Mouse (Mus musculus): ENCODE measurements around the gene Fstl3. TPM values are rescaled to one million over a fixed set of nuclear protein-coding genes. Genes with fewer than 3 reads are reported as not detected.

Gene Fstl3
- 1.5 TPM in 2 replicates for polyA plus RNA-seq (2014; fragmentation: Nextera tagmentation; extraction: Ambion mirVana)

DNA sequence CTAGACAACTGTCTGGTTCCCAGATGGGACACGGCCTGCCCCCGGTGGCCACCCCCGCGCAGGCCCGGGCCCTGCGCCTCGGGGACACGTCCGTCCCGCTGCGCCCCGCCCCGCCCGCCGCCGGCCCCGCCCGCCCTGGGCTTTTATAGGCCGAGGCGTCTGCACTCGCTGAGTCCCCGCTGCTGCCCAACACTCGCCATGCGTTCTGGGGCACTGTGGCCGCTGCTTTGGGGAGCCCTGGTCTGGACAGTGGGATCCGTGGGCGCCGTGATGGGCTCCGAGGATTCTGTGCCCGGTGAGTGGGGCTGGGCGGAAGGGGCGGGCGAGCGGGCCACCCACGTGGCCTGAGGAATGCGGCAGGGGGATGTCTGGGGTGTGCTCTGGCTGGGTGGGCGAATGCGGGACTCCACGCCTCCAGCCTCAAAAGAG lies at the start of gene Fstl3:
Fstl3 (plus strand) TSS at position 170 of the 429 bp plus-strand sequence.
- Histone ChIP-seq H3K4me2 (replicated peaks; ENCODE audit: low read depth, low read length) (peak within 1 kb of the TSS; percentile 42), H3K9me3 (ENCODE audit: control insufficient read depth, low read length) (no peaks in the 10 kb centered on the region), H3K4me3 (ENCODE audit: low read depth, low read length) (peak within 1 kb of the TSS; percentile 22), H3K27ac (ENCODE audit: low read depth, low read length) (no peak within 1 kb of the TSS), H3K36me3 (ENCODE audit: control insufficient read depth, insufficient read depth, low read length) (no peaks in the 10 kb centered on the region), H3K27me3 (ENCODE audit: control insufficient read depth, insufficient read depth, low read length) (peaks cover 47% of the 10 kb centered on the region), H3K9ac (ENCODE audit: low read depth, low read length) (peak within 1 kb of the TSS; percentile 45), H3K4me1 (replicated peaks; ENCODE audit: control insufficient read depth, insufficient read depth, low read length) (peaks cover 13% of the 10 kb centered on the region; the same call in 1 of the 2 replicates)
- no peak for ATAC-seq (ENCODE audit: low FRiP score)
- 2% methylated on average over 38 of the region's 39 CpGs for WGBS
- DNase-seq (ENCODE audit: low spot score): no peak

DNA sequence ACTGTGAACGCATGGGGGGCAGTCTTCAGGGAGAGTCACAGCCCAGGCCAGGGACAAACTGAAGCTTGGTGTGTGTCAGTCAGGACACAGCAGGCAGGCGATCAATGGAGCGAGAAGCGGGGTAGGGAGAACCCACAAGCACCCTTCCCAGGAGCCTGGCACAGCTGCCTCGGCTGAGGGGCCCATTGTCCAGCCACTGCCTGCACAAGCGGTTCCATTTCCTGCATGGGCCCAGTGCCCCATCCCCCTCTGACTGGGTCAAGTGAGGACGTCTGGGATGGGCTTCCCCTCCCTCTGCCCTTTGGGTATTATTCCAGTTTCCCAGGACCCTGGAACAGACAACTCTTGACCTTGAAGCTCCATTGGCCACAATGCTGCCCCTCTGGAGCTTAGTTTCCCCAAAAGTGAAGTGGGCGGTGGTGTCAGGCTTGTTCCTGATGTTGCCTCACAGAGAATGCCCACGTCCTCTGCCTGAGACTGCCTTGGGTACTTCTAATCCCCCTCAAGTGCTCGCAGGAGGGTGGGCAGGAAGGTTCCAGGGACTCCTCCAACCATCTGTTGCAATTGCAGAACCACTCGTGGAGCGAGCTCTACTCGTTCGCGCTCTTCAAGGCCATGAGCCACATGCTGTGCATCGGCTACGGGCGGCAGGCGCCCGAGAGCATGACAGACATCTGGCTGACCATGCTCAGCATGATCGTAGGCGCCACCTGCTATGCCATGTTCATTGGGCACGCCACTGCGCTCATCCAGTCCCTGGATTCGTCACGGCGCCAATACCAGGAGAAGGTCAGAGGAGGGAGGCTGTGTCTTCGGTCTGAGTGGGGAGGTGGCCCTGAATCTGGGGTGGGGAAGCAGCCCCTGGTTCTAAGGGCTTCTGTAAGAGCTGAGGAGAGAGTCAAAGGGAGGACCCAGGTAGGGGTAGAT lies 48.5 kb upstream of the Fstl3 start:
- Histone ChIP-seq H3K9ac (ENCODE audit: low read depth, low read length) (no peak overlapping the region), H3K4me1 (replicated peaks; ENCODE audit: control insufficient read depth, insufficient read depth, low read length) (no peaks in the 10 kb centered on the region), H3K4me2 (replicated peaks; ENCODE audit: low read depth, low read length) (no peak overlapping the region), H3K27me3 (ENCODE audit: control insufficient read depth, insufficient read depth, low read length) (no peaks in the 10 kb centered on the region), H3K9me3 (ENCODE audit: control insufficient read depth, low read length) (no peaks in the 10 kb centered on the region), H3K4me3 (ENCODE audit: low read depth, low read length) (no peak overlapping the region), H3K36me3 (ENCODE audit: control insufficient read depth, insufficient read depth, low read length) (no peaks in the 10 kb centered on the region), H3K27ac (ENCODE audit: low read depth, low read length) (no peak overlapping the region)
- WGBS: 75% methylated on average over 28 of the region's 28 CpGs
- DNase-seq (ENCODE audit: low spot score) (no peak), ATAC-seq (ENCODE audit: low FRiP score) (no peak)

DNA sequence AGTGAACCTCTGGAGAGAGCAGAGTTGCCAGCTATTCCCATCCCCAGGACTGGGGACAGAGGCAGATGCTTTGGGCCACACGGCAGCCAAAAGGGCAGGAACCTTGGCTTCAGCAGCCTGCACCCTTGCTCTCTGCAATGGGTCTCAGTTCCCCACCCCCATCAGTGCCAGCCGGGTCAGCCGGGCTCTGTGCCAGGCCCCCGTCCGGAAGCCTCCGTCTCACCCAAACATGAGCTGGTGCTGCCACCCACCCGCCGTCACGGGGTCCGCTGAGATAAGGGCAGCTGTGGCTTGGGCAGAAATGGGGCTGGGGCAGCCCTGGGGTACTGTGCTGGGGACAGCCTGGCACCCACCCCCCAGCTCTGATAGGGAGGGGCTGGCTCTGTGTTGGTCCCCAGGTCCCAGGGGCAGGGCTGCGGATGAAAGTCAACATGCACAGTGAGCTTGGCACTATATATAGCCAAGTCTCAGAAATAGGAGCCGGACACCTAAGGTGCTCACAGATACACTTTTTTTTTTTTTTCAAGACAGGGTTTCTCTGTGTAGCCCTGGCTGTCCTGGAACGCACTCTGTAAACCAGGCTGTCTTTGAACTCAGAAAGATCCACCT lies 47.6 kb upstream of the Fstl3 start:
- Histone ChIP-seq H3K4me1 (replicated peaks; ENCODE audit: control insufficient read depth, insufficient read depth, low read length) (no peaks in the 10 kb centered on the region), H3K27ac (ENCODE audit: low read depth, low read length) (no peak overlapping the region), H3K27me3 (ENCODE audit: control insufficient read depth, insufficient read depth, low read length) (no peaks in the 10 kb centered on the region), H3K36me3 (ENCODE audit: control insufficient read depth, insufficient read depth, low read length) (peaks cover 2% of the 10 kb centered on the region; the same call in 1 of the 2 replicates), H3K9ac (ENCODE audit: low read depth, low read length) (no peak overlapping the region), H3K9me3 (ENCODE audit: control insufficient read depth, low read length) (no peaks in the 10 kb centered on the region), H3K4me3 (ENCODE audit: low read depth, low read length) (no peak overlapping the region), H3K4me2 (replicated peaks; ENCODE audit: low read depth, low read length) (no peak overlapping the region)
- ATAC-seq (ENCODE audit: low FRiP score): no peak
- no peak for DNase-seq (ENCODE audit: low spot score)
- WGBS: 91% methylated on average over 13 of the region's 13 CpGs

DNA sequence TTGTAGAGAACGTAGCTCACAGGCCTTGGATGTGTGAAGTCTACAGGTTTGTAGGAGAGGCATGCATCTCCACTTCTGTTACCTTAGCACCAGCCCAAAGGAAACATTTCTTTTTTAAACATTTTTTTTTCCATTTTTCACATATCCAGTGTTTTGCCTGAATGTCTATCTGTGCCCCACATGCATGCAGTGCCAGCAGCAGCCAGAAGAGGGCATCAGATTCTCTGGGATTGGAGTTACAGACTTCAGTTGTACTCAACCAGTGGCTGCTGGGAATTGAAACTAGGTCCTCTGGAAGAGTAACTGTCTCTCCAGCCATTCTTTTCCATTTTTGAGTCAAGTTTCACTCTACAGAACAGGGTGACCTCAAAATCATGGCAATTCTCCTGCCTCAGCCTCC lies 44.6 kb upstream of the Fstl3 start:
- Histone ChIP-seq H3K27me3 (ENCODE audit: control insufficient read depth, insufficient read depth, low read length) (peaks cover 7% of the 10 kb centered on the region), H3K4me2 (replicated peaks; ENCODE audit: low read depth, low read length) (no peak overlapping the region), H3K4me1 (replicated peaks; ENCODE audit: control insufficient read depth, insufficient read depth, low read length) (no peaks in the 10 kb centered on the region), H3K9ac (ENCODE audit: low read depth, low read length) (no peak overlapping the region), H3K36me3 (ENCODE audit: control insufficient read depth, insufficient read depth, low read length) (peaks cover 10% of the 10 kb centered on the region), H3K27ac (ENCODE audit: low read depth, low read length) (no peak overlapping the region), H3K4me3 (ENCODE audit: low read depth, low read length) (no peak overlapping the region), H3K9me3 (ENCODE audit: control insufficient read depth, low read length) (no peaks in the 10 kb centered on the region)
- DNase-seq (ENCODE audit: low spot score) (peak; percentile 51), ATAC-seq (ENCODE audit: low FRiP score) (no peak)
- 100% methylated on average over 1 of the region's 1 CpGs for WGBS

DNA sequence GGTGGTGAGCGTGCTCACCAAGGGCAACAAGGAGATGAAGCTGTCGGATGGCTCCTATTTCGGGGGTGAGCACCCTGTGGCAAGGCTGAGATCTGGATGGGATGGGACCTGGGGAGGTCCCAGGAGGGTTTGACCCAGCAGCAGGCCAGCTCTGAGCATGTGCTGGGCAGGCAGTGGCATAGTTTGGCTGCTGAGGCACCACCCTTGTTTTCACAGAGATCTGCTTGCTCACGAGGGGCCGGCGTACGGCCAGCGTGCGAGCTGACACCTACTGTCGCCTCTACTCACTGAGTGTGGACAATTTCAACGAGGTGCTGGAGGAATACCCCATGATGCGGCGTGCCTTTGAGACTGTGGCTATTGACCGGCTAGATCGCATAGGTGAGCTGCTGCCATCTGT lies 43.2 kb upstream of the Fstl3 start:
- WGBS: 94% methylated on average over 15 of the region's 15 CpGs
- Histone ChIP-seq H3K9me3 (ENCODE audit: control insufficient read depth, low read length) (no peaks in the 10 kb centered on the region), H3K4me3 (ENCODE audit: low read depth, low read length) (no peak overlapping the region), H3K36me3 (ENCODE audit: control insufficient read depth, insufficient read depth, low read length) (peaks cover 17% of the 10 kb centered on the region), H3K27me3 (ENCODE audit: control insufficient read depth, insufficient read depth, low read length) (peaks cover 7% of the 10 kb centered on the region), H3K4me2 (replicated peaks; ENCODE audit: low read depth, low read length) (no peak overlapping the region), H3K9ac (ENCODE audit: low read depth, low read length) (no peak overlapping the region), H3K4me1 (replicated peaks; ENCODE audit: control insufficient read depth, insufficient read depth, low read length) (no peaks in the 10 kb centered on the region), H3K27ac (ENCODE audit: low read depth, low read length) (no peak overlapping the region)
- DNase-seq (ENCODE audit: low spot score) (no peak), ATAC-seq (ENCODE audit: low FRiP score) (no peak)

DNA sequence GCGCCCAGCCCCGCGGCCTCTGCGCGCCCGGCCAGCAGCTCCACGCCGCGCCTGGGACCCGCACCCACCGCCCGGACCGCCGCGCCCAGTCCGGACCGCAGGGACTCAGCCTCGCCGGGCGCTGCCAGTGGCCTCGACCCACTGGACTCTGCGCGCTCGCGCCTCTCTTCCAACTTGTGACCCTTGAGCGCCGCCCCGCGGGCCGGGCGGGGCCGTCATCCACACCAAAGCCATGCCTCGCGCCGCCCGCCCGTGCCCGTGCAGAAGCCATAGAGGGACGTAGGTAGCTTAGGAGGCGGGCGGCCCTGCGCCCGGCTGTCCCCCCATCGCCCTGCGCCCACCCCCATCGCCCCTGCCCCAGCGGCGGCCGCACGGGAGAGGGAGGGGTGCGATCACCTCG lies 41.7 kb upstream of the Fstl3 start:
- no peaks in the 10 kb centered on the region for H3K9me3 ChIP-seq (ENCODE audit: control insufficient read depth, low read length)
- peaks cover 7% of the 10 kb centered on the region for H3K27me3 ChIP-seq (ENCODE audit: control insufficient read depth, insufficient read depth, low read length)
- WGBS: 20% methylated on average over 30 of the region's 52 CpGs
- ATAC-seq (ENCODE audit: low FRiP score) (no peak), DNase-seq (ENCODE audit: low spot score) (peak; percentile 37)
- peaks cover 32% of the 10 kb centered on the region for H3K36me3 ChIP-seq (ENCODE audit: control insufficient read depth, insufficient read depth, low read length)
- no peaks in the 10 kb centered on the region for H3K4me1 ChIP-seq (replicated peaks; ENCODE audit: control insufficient read depth, insufficient read depth, low read length)
- no peak overlapping the region for H3K4me2 ChIP-seq (replicated peaks; ENCODE audit: low read depth, low read length)
- H3K9ac ChIP-seq (ENCODE audit: low read depth, low read length): no peak overlapping the region
- no peak overlapping the region for H3K4me3 ChIP-seq (ENCODE audit: low read depth, low read length)
- no peak overlapping the region for H3K27ac ChIP-seq (ENCODE audit: low read depth, low read length)

DNA sequence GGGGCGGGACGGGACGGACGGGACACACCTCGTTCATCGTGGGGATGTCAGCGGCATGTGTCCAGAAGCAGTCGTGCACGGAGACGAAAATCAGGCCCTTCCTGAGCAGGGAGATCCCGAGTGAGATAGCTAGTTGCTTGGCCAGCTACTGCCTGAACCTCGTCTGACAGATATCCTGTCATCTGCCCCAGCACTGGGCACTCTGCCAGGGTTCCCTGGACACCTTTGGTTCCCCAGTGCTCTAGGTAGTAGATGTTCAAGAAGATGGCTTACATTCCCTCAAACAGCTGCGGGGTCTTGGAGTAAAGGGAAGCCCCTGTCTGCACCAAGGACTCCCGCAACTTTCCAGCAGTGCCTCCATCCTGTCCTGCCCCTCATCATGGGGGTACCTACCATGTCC lies 40.4 kb upstream of the Fstl3 start:
- Histone ChIP-seq H3K9me3 (ENCODE audit: control insufficient read depth, low read length) (no peaks in the 10 kb centered on the region), H3K27me3 (ENCODE audit: control insufficient read depth, insufficient read depth, low read length) (peaks cover 7% of the 10 kb centered on the region)
- 95% methylated on average over 14 of the region's 14 CpGs for WGBS

DNA sequence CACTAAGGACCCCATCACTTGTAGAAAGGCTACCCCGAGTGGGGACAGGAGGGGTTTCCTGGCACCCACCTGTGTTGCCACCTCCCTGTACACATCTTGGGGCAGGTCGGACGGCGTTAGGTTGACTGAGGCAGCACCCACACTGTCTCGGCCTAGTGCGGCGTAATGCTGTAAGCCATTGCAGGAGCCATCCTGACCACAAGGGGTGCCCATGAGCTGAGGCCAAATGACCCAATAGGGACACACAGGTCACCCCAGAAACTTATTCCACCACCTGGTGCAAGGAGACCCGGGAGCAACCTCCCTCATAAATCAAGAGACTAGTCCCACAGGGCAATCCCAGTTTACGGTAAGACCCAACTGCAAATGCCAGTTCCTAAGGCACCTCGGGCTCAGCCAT lies 38.8 kb upstream of the Fstl3 start:
- ATAC-seq (ENCODE audit: low FRiP score) (no peak), DNase-seq (ENCODE audit: low spot score) (peak; percentile 52)
- Histone ChIP-seq H3K4me1 (replicated peaks; ENCODE audit: control insufficient read depth, insufficient read depth, low read length) (no peaks in the 10 kb centered on the region), H3K36me3 (ENCODE audit: control insufficient read depth, insufficient read depth, low read length) (peaks cover 36% of the 10 kb centered on the region), H3K27me3 (ENCODE audit: control insufficient read depth, insufficient read depth, low read length) (peaks cover 7% of the 10 kb centered on the region), H3K9ac (ENCODE audit: low read depth, low read length) (no peak overlapping the region), H3K4me2 (replicated peaks; ENCODE audit: low read depth, low read length) (no peak overlapping the region), H3K4me3 (ENCODE audit: low read depth, low read length) (no peak overlapping the region), H3K9me3 (ENCODE audit: control insufficient read depth, low read length) (no peaks in the 10 kb centered on the region), H3K27ac (ENCODE audit: low read depth, low read length) (no peak overlapping the region)
- WGBS: 88% methylated on average over 10 of the region's 10 CpGs

More for the DNA sequence above, 40.4 kb upstream of the Fstl3 start:
- DNase-seq (ENCODE audit: low spot score): no peak
- H3K27ac ChIP-seq (ENCODE audit: low read depth, low read length): no peak overlapping the region
- H3K9ac ChIP-seq (ENCODE audit: low read depth, low read length): no peak overlapping the region
- no peak overlapping the region for H3K4me3 ChIP-seq (ENCODE audit: low read depth, low read length)
- ATAC-seq (ENCODE audit: low FRiP score): no peak
- no peak overlapping the region for H3K4me2 ChIP-seq (replicated peaks; ENCODE audit: low read depth, low read length)
- H3K4me1 ChIP-seq (replicated peaks; ENCODE audit: control insufficient read depth, insufficient read depth, low read length): no peaks in the 10 kb centered on the region
- peaks cover 36% of the 10 kb centered on the region for H3K36me3 ChIP-seq (ENCODE audit: control insufficient read depth, insufficient read depth, low read length)

Data from hindbrain, embryonic 11.5 days (tissue).